In genomic region chr17:46278011-46278765, GRCm38 (mm10) we compare ENCODE assay signal across 14 mouse cellular contexts. TPM values are rescaled to one million over a fixed set of nuclear protein-coding genes. Genes with fewer than 3 reads are reported as not detected.
A peak's percentile ranks its signal among the peaks of the same experiment; 100 is the strongest.
DNase-seq lines count a peak whose midpoint lies in the region; ATAC-seq and TF ChIP-seq lines count a peak whose summit lies in the region.
"Had no signal": no experiment of that assay in that cellular context is flagged by ENCODE, and none has a peak within 500 bp of the region (broad histone marks: within the 10 kb centered on the region; RNA-seq: fewer than 3 reads in every experiment).

No protein-coding gene starts in this region.

- no peaks in the 10 kb centered on the region for H3K27me3 ChIP-seq in heart, embryonic 13.5 days (replicated peaks)
- H3K27me3 ChIP-seq in stomach, embryonic 14.5 days (ENCODE audit: control insufficient read depth, insufficient read depth, low read length) = no peaks in the 10 kb centered on the region

- H3K4me1 ChIP-seq in heart, embryonic 13.5 days = peaks cover 69% of the 10 kb centered on the region
- peaks cover 8% of the 10 kb centered on the region; the same call in 1 of the 2 replicates for H3K4me1 ChIP-seq in cortical plate, adult 2 months (ENCODE audit: control insufficient read depth, insufficient read depth, low read length)
- H3K4me1 ChIP-seq in embryonic fibroblast, embryonic 13.5 days (ENCODE audit: control insufficient read depth, insufficient read depth, low read length) = peaks cover 31% of the 10 kb centered on the region
- H3K4me1 ChIP-seq in stomach, embryonic 14.5 days (ENCODE audit: control insufficient read depth, insufficient read depth, low read length) = peaks cover 11% of the 10 kb centered on the region

- WGBS in heart, embryonic 13.5 days = 81% methylated on average over 12 of the region's 12 CpGs
- WGBS in stomach, embryonic 14.5 days = 84% methylated on average over 12 of the region's 12 CpGs

- H3K4me3 ChIP-seq in heart, embryonic 13.5 days = no peak overlapping the region
- no peak overlapping the region for H3K4me3 ChIP-seq in cortical plate, adult 2 months (ENCODE audit: insufficient read depth, low read length)
- H3K4me3 ChIP-seq in embryonic fibroblast, embryonic 13.5 days (ENCODE audit: insufficient read depth, low read length) = no peak overlapping the region
- H3K4me3 ChIP-seq in stomach, embryonic 14.5 days (ENCODE audit: low read depth, low read length) = no peak overlapping the region

- no peaks in the 10 kb centered on the region for H3K9me3 ChIP-seq in heart, embryonic 13.5 days
- no peaks in the 10 kb centered on the region for H3K9me3 ChIP-seq in stomach, embryonic 14.5 days (ENCODE audit: control insufficient read depth, low read depth, low read length)

- TF ChIP-seq CTCF in cortical plate, adult 2 months (IDR thresholded peaks at IDR 0.05; ENCODE audit: extremely low read depth, insufficient read depth, low read length) = no peak
- TF ChIP-seq CTCF in embryonic fibroblast, embryonic 13.5 days (IDR thresholded peaks at IDR 0.05; ENCODE audit: borderline replicate concordance, insufficient read depth, low read length) = no peak

- TF ChIP-seq POLR2A in cortical plate, adult 2 months (IDR thresholded peaks at IDR 0.05; ENCODE audit: extremely low read depth, insufficient read depth, low read length) = no peak
- TF ChIP-seq POLR2A in embryonic fibroblast, embryonic 13.5 days (IDR thresholded peaks at IDR 0.05; ENCODE audit: low read depth, low read length) = no peak

- H3K27ac ChIP-seq in heart, embryonic 13.5 days (replicated peaks) = peak overlapping the region; percentile 63
- H3K27ac ChIP-seq in cortical plate, adult 2 months (ENCODE audit: insufficient read depth, low read length) = peak overlapping the region; percentile 54; the same call in 1 of the 2 replicates
- H3K27ac ChIP-seq in embryonic fibroblast, embryonic 13.5 days (ENCODE audit: insufficient read depth, low read length) = peak overlapping the region; percentile 89
- peak overlapping the region; percentile 39; the same call in 1 of the 2 replicates for H3K27ac ChIP-seq in stomach, embryonic 14.5 days (ENCODE audit: low read length)
- H3K27ac ChIP-seq: hindbrain, postnatal 0 days; liver, embryonic 14.5 days had no signal

- no peak for DNase-seq in heart, adult 18-20 months
- no peak for DNase-seq in right cerebral cortex, postnatal 4 days
- no peak for DNase-seq in ovary, postnatal 36 days (ENCODE audit: low spot score)
- DNase-seq in kidney, adult 18-20 months = no peak
- DNase-seq: cerebellum, postnatal 36 days; kidney, adult 8-10 months; lung, postnatal 10 days; right cerebral cortex, postnatal 25 days had no signal

- ATAC-seq in heart, embryonic 13.5 days (ENCODE audit: extremely low read depth, insufficient number of reproducible peaks, low FRiP score, low TSS enrichment) = no peak
- ATAC-seq in stomach, embryonic 14.5 days (ENCODE audit: insufficient number of reproducible peaks, insufficient read depth, low FRiP score, low read depth) = no peak
- ATAC-seq: hindbrain, postnatal 0 days had no signal

- H3K9ac ChIP-seq in heart, embryonic 13.5 days = peak overlapping the region; percentile 44; the same call in 1 of the 2 replicates
- no peak overlapping the region for H3K9ac ChIP-seq in stomach, embryonic 14.5 days (replicated peaks; ENCODE audit: low read depth, low read length)
- H3K9ac ChIP-seq: liver, embryonic 14.5 days had no signal

- peaks cover 65% of the 10 kb centered on the region for H3K36me3 ChIP-seq in heart, embryonic 13.5 days
- H3K36me3 ChIP-seq in stomach, embryonic 14.5 days (ENCODE audit: control insufficient read depth, insufficient read depth, low read length) = peaks cover 43% of the 10 kb centered on the region

- no peak overlapping the region for H3K4me2 ChIP-seq in heart, embryonic 13.5 days
- H3K4me2 ChIP-seq in stomach, embryonic 14.5 days (replicated peaks; ENCODE audit: low read depth, low read length) = no peak overlapping the region

RNA-seq across cellular contexts. Expression of gene Tjap1, which starts 4.6 kb away (rescaled TPM):
- 35.7 and 37.1 TPM in 2 replicates for polyA plus RNA-seq in heart, embryonic 13.5 days (2015; fragmentation: Nextera tagmentation; extraction: Ambion mirVana)
- 10 to 100 TPM; 29.7 to 29.9 TPM for total RNA-seq in heart, adult 18-20 months (2021)
- polyA plus RNA-seq in cortical plate, adult 2 months (2012; rRNA removed) = 60.2 and 62.8 TPM in 2 replicates
- 60.8 and 63.2 TPM in 2 replicates for polyA plus RNA-seq in embryonic fibroblast, embryonic 13.5 days (2011; ENCODE audit: insufficient read length, low read depth, missing spikeins)
- polyA plus RNA-seq in stomach, embryonic 14.5 days (2014; fragmentation: Nextera tagmentation; extraction: Ambion mirVana) = 46.4 and 48.8 TPM in 2 replicates

RNA-seq across cellular contexts. Expression of gene Dlk2, which starts 19.0 kb away (rescaled TPM):
- 0.35 and 0.47 TPM in 2 replicates for polyA plus RNA-seq in heart, embryonic 13.5 days (2015; fragmentation: Nextera tagmentation; extraction: Ambion mirVana)
- under 1 TPM; 0.20 to 0.21 TPM for total RNA-seq in heart, adult 18-20 months (2021)
- 127 and 136 TPM in 2 replicates for polyA plus RNA-seq in cortical plate, adult 2 months (2012; rRNA removed)
- 2.6 and 3.3 TPM in 2 replicates for polyA plus RNA-seq in embryonic fibroblast, embryonic 13.5 days (2011; ENCODE audit: insufficient read length, low read depth, missing spikeins)
- polyA plus RNA-seq in stomach, embryonic 14.5 days (2014; fragmentation: Nextera tagmentation; extraction: Ambion mirVana) = 2.8 and 3.9 TPM in 2 replicates

RNA-seq across cellular contexts. Expression of gene Lrrc73, which starts 24.9 kb away (rescaled TPM):
- polyA plus RNA-seq in heart, embryonic 13.5 days (2015; fragmentation: Nextera tagmentation; extraction: Ambion mirVana) = 0.59 and 0.88 TPM in 2 replicates
- under 1 TPM; 0.18 to 0.37 TPM for total RNA-seq in heart, adult 18-20 months (2021)
- polyA plus RNA-seq in cortical plate, adult 2 months (2012; rRNA removed) = 68.4 and 70.5 TPM in 2 replicates
- polyA plus RNA-seq in embryonic fibroblast, embryonic 13.5 days (2011; ENCODE audit: insufficient read length, low read depth, missing spikeins) = 1.6 and 3.5 TPM in 2 replicates
- 0.55 and 0.85 TPM in 2 replicates for polyA plus RNA-seq in stomach, embryonic 14.5 days (2014; fragmentation: Nextera tagmentation; extraction: Ambion mirVana)

RNA-seq across cellular contexts. Expression of gene Yipf3, which starts 30.3 kb away (rescaled TPM):
- 80.3 and 83.1 TPM in 2 replicates for polyA plus RNA-seq in heart, embryonic 13.5 days (2015; fragmentation: Nextera tagmentation; extraction: Ambion mirVana)
- 10 to 100 TPM; 73.6 to 77.5 TPM for total RNA-seq in heart, adult 18-20 months (2021)
- polyA plus RNA-seq in cortical plate, adult 2 months (2012; rRNA removed) = 91.5 and 92.5 TPM in 2 replicates
- polyA plus RNA-seq in embryonic fibroblast, embryonic 13.5 days (2011; ENCODE audit: insufficient read length, low read depth, missing spikeins) = 114 and 133 TPM in 2 replicates
- polyA plus RNA-seq in stomach, embryonic 14.5 days (2014; fragmentation: Nextera tagmentation; extraction: Ambion mirVana) = 104 and 106 TPM in 2 replicates

RNA-seq across cellular contexts. Expression of gene Polr1c, which starts 30.3 kb away (rescaled TPM):
- polyA plus RNA-seq in heart, embryonic 13.5 days (2015; fragmentation: Nextera tagmentation; extraction: Ambion mirVana) = 46.8 and 48.4 TPM in 2 replicates
- total RNA-seq in heart, adult 18-20 months (2021) = 10 to 100 TPM; 24.5 to 27.2 TPM
- polyA plus RNA-seq in cortical plate, adult 2 months (2012; rRNA removed) = 45.4 and 47.2 TPM in 2 replicates
- polyA plus RNA-seq in embryonic fibroblast, embryonic 13.5 days (2011; ENCODE audit: insufficient read length, low read depth, missing spikeins) = 61.1 and 63.6 TPM in 2 replicates
- 86.8 and 87.9 TPM in 2 replicates for polyA plus RNA-seq in stomach, embryonic 14.5 days (2014; fragmentation: Nextera tagmentation; extraction: Ambion mirVana)

Comparison
In these comparisons a context has a peak if more than half of its experiments do, and no peak if none do; other contexts are left out.
1. H3K27ac ChIP-seq: peak in every context shown above with its lines; median percentile 89 in embryonic fibroblast, embryonic 13.5 days; 63 in heart, embryonic 13.5 days; 54 in cortical plate, adult 2 months; 39 in stomach, embryonic 14.5 days.
2. RNA of gene Dlk2, which starts 19.0 kb away (polyA plus RNA-seq): 127 to 136 TPM in cortical plate, adult 2 months; 2.8 to 3.9 TPM in stomach, embryonic 14.5 days, 2.6 to 3.3 TPM in embryonic fibroblast, embryonic 13.5 days and 0.35 to 0.47 TPM in heart, embryonic 13.5 days; every median in the first group is over 10 times any median in the second.
3. RNA of gene Lrrc73, which starts 24.9 kb away (polyA plus RNA-seq): 68.4 to 70.5 TPM in cortical plate, adult 2 months; 1.6 to 3.5 TPM in embryonic fibroblast, embryonic 13.5 days, 0.55 to 0.85 TPM in stomach, embryonic 14.5 days and 0.59 to 0.88 TPM in heart, embryonic 13.5 days; every median in the first group is over 10 times any median in the second.